Mouse (Mus musculus) lung, embryonic 14.5 days (tissue): ENCODE measurements around the gene Jarid2. TPM values are rescaled to one million over a fixed set of nuclear protein-coding genes. Genes with fewer than 3 reads are reported as not detected.

Source experiments
- ATAC-seq: fragments of 200-750 bp; cut with Nextera tagmentation; 2 replicates; pipeline ENCODE4 v1.8.0; 2017; ENCODE audit warnings: mild to moderate bottlenecking, moderate TSS enrichment, moderate library complexity; ENCODE audit not compliant: insufficient read depth
- DNase-seq: peaks from one replicate; pipeline ENCODE4 v3.0.0-alpha.2; 2015
- H3K27ac ChIP-seq: fragments of 300-500 bp; sonication (generic); 2 replicates; pipeline ENCODE4 v1.5.1; 2014; ENCODE audit warnings: low read depth, mild to moderate bottlenecking, moderate library complexity
- H3K27me3 ChIP-seq: fragments of 300-500 bp; sonication (generic); 2 replicates; pipeline ENCODE4 v1.6.1; 2014; ENCODE audit warnings: low read length, control low read depth; ENCODE audit not compliant: insufficient read depth
- H3K36me3 ChIP-seq: fragments of 300-500 bp; sonication (generic); 2 replicates; pipeline ENCODE4 v1.6.1; 2014; ENCODE audit warnings: control low read depth; ENCODE audit not compliant: insufficient read depth
- H3K4me1 ChIP-seq: fragments of 300-500 bp; sonication (generic); 2 replicates; pipeline ENCODE4 v1.6.1; 2014; ENCODE audit warnings: antibody characterized with exemption, control low read depth; ENCODE audit not compliant: insufficient read depth
- H3K4me2 ChIP-seq: fragments of 300-500 bp; sonication (generic); 2 replicates; pipeline ENCODE4 v1.6.1; 2014; ENCODE audit warnings: mild to moderate bottlenecking
- H3K4me3 ChIP-seq: fragments of 300-500 bp; sonication (generic); 2 replicates; pipeline ENCODE4 v1.5.1; 2014; ENCODE audit warnings: low read depth, low read length
- H3K9ac ChIP-seq: fragments of 300-500 bp; sonication (generic); 2 replicates; pipeline ENCODE4 v1.6.1; 2014
- H3K9me3 ChIP-seq: fragments of 300-500 bp; sonication (generic); 2 replicates; pipeline ENCODE4 v1.6.1; 2016; ENCODE audit warnings: low read depth, low read length, control low read depth
- CTCF ChIP-seq: IDR thresholded peaks from 2 replicates; pipeline ENCODE4 v1.5.1; 2016; ENCODE audit warnings: antibody characterized with exemption, low read depth
- WGBS: fragments of 180-500 bp; shearing (Covaris S2); extraction: QIAGEN DNeasy Blood & Tissue Kit; methylation state at CpG from one replicate; pipeline ENCODE4 v1.1.7; 2014; 5-methylcytosine and 5-hydroxymethylcytosine counted together
- polyA plus RNA-seq: library from polyadenylated mRNA; unstranded; fragments of >200 nt; fragmentation: Nextera tagmentation; extraction: Ambion mirVana; gene quantifications from 2 replicates; pipeline ENCODE4 v1.2.1, GENCODE M21; 2014

Jarid2 gene
- polyA plus RNA-seq, 1 experiment from 2014 or later = 18.4 TPM

DNA sequence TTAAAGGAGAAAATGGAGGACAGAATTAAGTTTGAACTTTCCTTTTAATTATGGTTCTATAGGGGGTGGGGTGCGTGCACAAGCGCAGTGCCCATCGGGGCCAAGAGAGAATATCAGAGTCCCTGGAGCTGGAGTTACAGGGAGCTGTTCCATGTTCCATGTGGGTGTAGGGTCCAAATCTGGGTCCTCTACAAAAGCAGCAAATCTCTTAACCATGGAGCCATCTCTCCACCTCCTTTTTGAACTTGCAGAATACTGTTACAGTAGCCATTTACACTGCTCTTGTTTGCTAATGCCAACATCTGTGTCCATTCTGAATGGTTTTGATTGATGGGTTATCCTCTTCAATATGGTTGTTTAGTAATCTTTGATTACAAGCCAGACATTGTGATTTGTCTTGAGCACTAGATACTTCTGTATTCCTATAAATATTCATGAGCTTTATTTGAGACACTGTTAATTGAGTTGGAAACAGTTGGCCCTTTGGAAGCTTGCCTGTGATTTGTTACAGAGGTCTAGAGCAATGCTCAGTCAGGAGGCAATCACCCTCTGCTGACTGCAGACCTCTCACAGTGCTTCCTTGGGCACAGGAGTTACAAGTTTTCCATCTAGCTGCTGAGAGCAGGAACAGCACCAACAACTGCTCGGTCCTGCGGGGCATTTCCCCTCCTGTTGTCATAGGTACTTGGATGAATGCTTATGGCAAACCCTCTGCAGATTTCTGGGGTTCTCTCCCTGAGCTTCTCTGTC lies 231.4 kb downstream of the Jarid2 start:
- TF ChIP-seq CTCF = no peak
- Histone ChIP-seq H3K9me3 (no peaks in the 10 kb centered on the region), H3K27ac (no peak overlapping the region), H3K4me3 (no peak overlapping the region), H3K36me3 (peaks cover 15% of the 10 kb centered on the region; the same call in 1 of the 2 replicates), H3K27me3 (no peaks in the 10 kb centered on the region), H3K4me2 (no peak overlapping the region), H3K9ac (no peak overlapping the region), H3K4me1 (no peaks in the 10 kb centered on the region)
- ATAC-seq (no peak), DNase-seq (no peak)
- WGBS = 85% methylated on average over 5 of the region's 5 CpGs
